Mouse (Mus musculus) adrenal gland, adult 18-20 months (tissue): ENCODE measurements around the gene Asic2. TPM values are rescaled to one million over a fixed set of nuclear protein-coding genes. Genes with fewer than 3 reads are reported as not detected.

Experiments
- DNase-seq, 2 experiments: peaks; one replicate each; pipeline ENCODE4 v3.0.0; 2021 to 2022; ENCODE audit warnings: low spot score in 2 of 2
- total RNA-seq, 2 experiments: library from RNA; stranded (reverse); gene quantifications; 1 replicate in 1 of 2; 2 replicates in 1 of 2; pipeline ENCODE4 v1.2.3; 2021

Gene Asic2
- total RNA-seq, 2 experiments from 2014 or later, result 2.5 to 3.2 TPM

- DNase-seq, result no peak
Measured at GRCm38 (mm10) chr11:81053826-81054225, 914.4 kb downstream of the Asic2 start.

GRCm38 (mm10) chr11:81041671-81042070 lies 926.6 kb downstream of the Asic2 start:
- no peak for DNase-seq

- DNase-seq, result no peak
Measured at GRCm38 (mm10) chr11:81039976-81040375, 928.3 kb downstream of the Asic2 start.

GRCm38 (mm10) chr11:81032151-81032550 lies 936.1 kb downstream of the Asic2 start:
- no peak for DNase-seq

GRCm38 (mm10) chr11:81014776-81015175 lies 953.5 kb downstream of the Asic2 start:
- DNase-seq, result no peak

GRCm38 (mm10) chr11:81013501-81013900 lies 954.8 kb downstream of the Asic2 start:
- no peak for DNase-seq

GRCm38 (mm10) chr11:81010766-81011165 lies 957.5 kb downstream of the Asic2 start:
- no peak for DNase-seq

GRCm38 (mm10) chr11:81009366-81009765 lies 958.9 kb downstream of the Asic2 start:
- no peak for DNase-seq

GRCm38 (mm10) chr11:81005831-81006230 lies 962.4 kb downstream of the Asic2 start:
- DNase-seq, result no peak

- no peak for DNase-seq
Measured at GRCm38 (mm10) chr11:81002769-81003430, 965.4 kb downstream of the Asic2 start.

- DNase-seq, result no peak
Measured at GRCm38 (mm10) chr11:80995621-80996020, 972.6 kb downstream of the Asic2 start.

- no peak for DNase-seq
Measured at GRCm38 (mm10) chr11:80983530-80983929, 984.7 kb downstream of the Asic2 start.

GRCm38 (mm10) chr11:80976239-80976855 lies 991.9 kb downstream of the Asic2 start:
- no peak for DNase-seq

GRCm38 (mm10) chr11:80974616-80975015 lies 993.6 kb downstream of the Asic2 start:
- DNase-seq, result no peak

GRCm38 (mm10) chr11:80973976-80974375 lies 994.3 kb downstream of the Asic2 start:
- peak; percentile 21 to 47 for DNase-seq

GRCm38 (mm10) chr11:80973273-80973672 lies 995.0 kb downstream of the Asic2 start:
- DNase-seq, result no peak

- DNase-seq, result no peak
Measured at GRCm38 (mm10) chr11:80967544-80967943, 1000.7 kb downstream of the Asic2 start.

- no peak for DNase-seq
Measured at GRCm38 (mm10) chr11:80966040-80966439, 1002.2 kb downstream of the Asic2 start.

GRCm38 (mm10) chr11:80961326-80961725 lies 1006.9 kb downstream of the Asic2 start:
- DNase-seq, result no peak

GRCm38 (mm10) chr11:80958086-80958671 lies 1010.1 kb downstream of the Asic2 start:
- no peak for DNase-seq

GRCm38 (mm10) chr11:80955915-80956314 lies 1012.3 kb downstream of the Asic2 start:
- DNase-seq, result no peak

- no peak for DNase-seq
Measured at GRCm38 (mm10) chr11:80954147-80954546, 1014.1 kb downstream of the Asic2 start.
